8 mouse cellular contexts compared by ENCODE assay signal in genomic region chr1:165718543-165719105, GRCm38 (mm10). TPM values are rescaled to one million over a fixed set of nuclear protein-coding genes. Genes with fewer than 3 reads are reported as not detected.
A peak's percentile ranks its signal among the peaks of the same experiment; 100 is the strongest.
DNase-seq lines count a peak whose midpoint lies in the region; ATAC-seq lines count a peak whose summit lies in the region.

No protein-coding gene starts in this region.

- WGBS in forebrain, embryonic 10.5 days, result 75% methylated on average over 15 of the region's 15 CpGs
- 82% methylated on average over 15 of the region's 15 CpGs for WGBS in forebrain, embryonic 11.5 days
- 79% methylated on average over 15 of the region's 15 CpGs for WGBS in hindbrain, embryonic 15.5 days

- no peak for DNase-seq in forebrain, embryonic 10.5 days (ENCODE audit: extremely low spot score, low spot score)
- DNase-seq in forebrain, embryonic 11.5 days (ENCODE audit: low spot score), result no peak
- DNase-seq in lung, postnatal 10 days, result peak; percentile 75
- no peak for DNase-seq in layer of hippocampus, postnatal 25 days (ENCODE audit: extremely low spot score in 1 of 2, low spot score in 1 of 2)
- DNase-seq in gastrocnemius, postnatal 14 days, result no peak
- no peak for DNase-seq in right cerebral cortex, postnatal 14 days

- no peaks in the 10 kb centered on the region for H3K27me3 ChIP-seq in forebrain, embryonic 10.5 days (ENCODE audit: poor library complexity, severe bottlenecking)
- H3K27me3 ChIP-seq in forebrain, embryonic 11.5 days (ENCODE audit: control insufficient read depth, insufficient read depth, low read length), result no peaks in the 10 kb centered on the region
- H3K27me3 ChIP-seq in hindbrain, embryonic 15.5 days, result no peaks in the 10 kb centered on the region

- no peaks in the 10 kb centered on the region for H3K9me3 ChIP-seq in forebrain, embryonic 10.5 days
- no peaks in the 10 kb centered on the region for H3K9me3 ChIP-seq in forebrain, embryonic 11.5 days (ENCODE audit: control insufficient read depth, low read length)
- no peaks in the 10 kb centered on the region for H3K9me3 ChIP-seq in hindbrain, embryonic 15.5 days

- intact Hi-C loops in gastrocnemius, postnatal 14 days (cut with DNase I; ENCODE audit: low total_unique reads), result no loop called here

- H3K4me1 ChIP-seq in forebrain, embryonic 10.5 days, result peaks cover 15% of the 10 kb centered on the region
- H3K4me1 ChIP-seq in forebrain, embryonic 11.5 days (replicated peaks; ENCODE audit: control insufficient read depth, insufficient read depth, low read length), result no peaks in the 10 kb centered on the region
- no peaks in the 10 kb centered on the region for H3K4me1 ChIP-seq in hindbrain, embryonic 15.5 days (replicated peaks)

- H3K9ac ChIP-seq in forebrain, embryonic 11.5 days (ENCODE audit: low read length), result no peak overlapping the region
- no peak overlapping the region for H3K9ac ChIP-seq in hindbrain, embryonic 15.5 days

- 0 out of 2 replicates have a peak overlapping the region, but pooled peaks have one; percentile 30 for H3K27ac ChIP-seq in forebrain, embryonic 10.5 days
- H3K27ac ChIP-seq in forebrain, embryonic 11.5 days (ENCODE audit: low read depth, low read length), result no peak overlapping the region
- peak overlapping the region; percentile 40; the same call in 1 of the 2 replicates for H3K27ac ChIP-seq in hindbrain, embryonic 15.5 days (replicated peaks)

- no peak for ATAC-seq in forebrain, embryonic 11.5 days (replicated peaks; ENCODE audit: low FRiP score)
- peak; percentile 6 for ATAC-seq in activated CD4-positive, CD25-positive, alpha-beta regulatory T cell, adult 4 months
- ATAC-seq in hindbrain, embryonic 15.5 days (ENCODE audit: low FRiP score, low read depth), result no peak

- H3K4me3 ChIP-seq in forebrain, embryonic 10.5 days, result no peak overlapping the region
- H3K4me3 ChIP-seq in forebrain, embryonic 11.5 days (ENCODE audit: low read depth, low read length), result no peak overlapping the region
- H3K4me3 ChIP-seq in hindbrain, embryonic 15.5 days, result no peak overlapping the region

- H3K36me3 ChIP-seq in forebrain, embryonic 10.5 days (replicated peaks), result no peaks in the 10 kb centered on the region
- no peaks in the 10 kb centered on the region for H3K36me3 ChIP-seq in forebrain, embryonic 11.5 days (ENCODE audit: control insufficient read depth, insufficient read depth, low read length)
- H3K36me3 ChIP-seq in hindbrain, embryonic 15.5 days, result no peaks in the 10 kb centered on the region

- no peak overlapping the region for H3K4me2 ChIP-seq in forebrain, embryonic 11.5 days (ENCODE audit: low read depth, low read length, severe bottlenecking)
- no peak overlapping the region for H3K4me2 ChIP-seq in hindbrain, embryonic 15.5 days

RNA-seq across cellular contexts. Expression of gene Rcsd1, which starts 9.1 kb away (rescaled TPM):
- 8.3 and 8.4 TPM in 2 replicates for polyA plus RNA-seq in forebrain, embryonic 10.5 days (2016; fragmentation: Nextera tagmentation; extraction: Ambion mirVana)
- polyA plus RNA-seq in forebrain, embryonic 11.5 days (2014; fragmentation: Nextera tagmentation; extraction: Ambion mirVana), result 6.4 and 7.2 TPM in 2 replicates
- polyA plus RNA-seq in activated CD4-positive, CD25-positive, alpha-beta regulatory T cell, adult 4 months (2017; shearing (Covaris generic)), result 100 to 1,000 TPM; 110 to 112 TPM
- 9.9 and 10.5 TPM in 2 replicates for polyA plus RNA-seq in hindbrain, embryonic 15.5 days (2015; fragmentation: Nextera tagmentation; extraction: Ambion mirVana)
- total RNA-seq in layer of hippocampus, postnatal 25 days (2021), result 1 to 10 TPM; 4.3 to 4.8 TPM
- 100 to 1,000 TPM; 117 to 125 TPM for total RNA-seq in gastrocnemius, postnatal 14 days (2021)

RNA-seq across cellular contexts. Expression of gene Creg1, which starts 44.9 kb away (rescaled TPM):
- polyA plus RNA-seq in forebrain, embryonic 10.5 days (2016; fragmentation: Nextera tagmentation; extraction: Ambion mirVana), result 33.7 and 34.3 TPM in 2 replicates
- polyA plus RNA-seq in forebrain, embryonic 11.5 days (2014; fragmentation: Nextera tagmentation; extraction: Ambion mirVana), result 28.9 and 35.3 TPM in 2 replicates
- polyA plus RNA-seq in activated CD4-positive, CD25-positive, alpha-beta regulatory T cell, adult 4 months (2017; shearing (Covaris generic)), result 10 to 100 TPM; 24.1 to 24.2 TPM
- 32.7 and 34.1 TPM in 2 replicates for polyA plus RNA-seq in hindbrain, embryonic 15.5 days (2015; fragmentation: Nextera tagmentation; extraction: Ambion mirVana)
- 10 to 100 TPM; 26.1 to 28.7 TPM for total RNA-seq in layer of hippocampus, postnatal 25 days (2021)
- total RNA-seq in gastrocnemius, postnatal 14 days (2021), result 10 to 100 TPM; 40.3 to 44.6 TPM
